Mouse (Mus musculus) gastrocnemius, adult 2 months (tissue): ENCODE measurements around the gene Ifnlr1. TPM values are rescaled to one million over a fixed set of nuclear protein-coding genes. Genes with fewer than 3 reads are reported as not detected.

Source experiments
- DNase-seq: peaks from one replicate; pipeline ENCODE4 v3.0.0; 2022
- H3K27ac ChIP-seq: fragments of 200-600 bp; 2 replicates; pipeline ENCODE4 v1.8.1; 2022; ENCODE audit warnings: mild to moderate bottlenecking
- H3K4me3 ChIP-seq: fragments of 200-600 bp; 2 replicates; pipeline ENCODE4 v1.8.1; 2022; ENCODE audit warnings: mild to moderate bottlenecking, moderate library complexity
- CTCF ChIP-seq: fragments of 200-600 bp; IDR thresholded peaks from 2 replicates; pipeline ENCODE4 v1.8.1; 2022; ENCODE audit warnings: antibody characterized with exemption, mild to moderate bottlenecking, moderate library complexity
- intact Hi-C: fragments of 180-260 bp; cut with DNase I; formaldehyde crosslinking; loops from one replicate; pipeline ENCODE4 v1.15.1; 2025
- total RNA-seq, 2 experiments: library from RNA; stranded (reverse); gene quantifications; 2 replicates each; pipeline ENCODE4 v1.2.3; 2021

Ifnlr1 gene
- total RNA-seq, 2 experiments from 2014 or later: 0.17 to 0.31 TPM

GRCm38 (mm10) chr4:135733901-135734300 lies 47.8 kb downstream of the Ifnlr1 start:
- Histone ChIP-seq H3K4me3 (no peak overlapping the region), H3K27ac (no peak overlapping the region)
- no peak for TF ChIP-seq CTCF
- DNase-seq: no peak
- intact Hi-C loops: no loop called here

- Histone ChIP-seq H3K4me3 (no peak overlapping the region), H3K27ac (no peak overlapping the region)
- DNase-seq: no peak
- intact Hi-C loops: no loop called here
- no peak for TF ChIP-seq CTCF
Observed at GRCm38 (mm10) chr4:135736903-135737302, 50.8 kb downstream of the Ifnlr1 start.

- no peak overlapping the region for H3K27ac ChIP-seq
- intact Hi-C loops: no loop called here
- no peak overlapping the region for H3K4me3 ChIP-seq
- TF ChIP-seq CTCF: no peak
- no peak for DNase-seq
Observed at GRCm38 (mm10) chr4:135738237-135738636, 52.1 kb downstream of the Ifnlr1 start.

GRCm38 (mm10) chr4:135739148-135739547 lies 53.1 kb downstream of the Ifnlr1 start:
- no peak overlapping the region for H3K27ac ChIP-seq
- TF ChIP-seq CTCF: no peak
- intact Hi-C loops: no loop called here
- DNase-seq: no peak
- no peak overlapping the region for H3K4me3 ChIP-seq

- no peak for DNase-seq
- Histone ChIP-seq H3K27ac (no peak overlapping the region), H3K4me3 (no peak overlapping the region)
- TF ChIP-seq CTCF: no peak
- intact Hi-C loops: no loop called here
Observed at GRCm38 (mm10) chr4:135739672-135740071, 53.6 kb downstream of the Ifnlr1 start.

GRCm38 (mm10) chr4:135743520-135743919 lies 57.4 kb downstream of the Ifnlr1 start:
- no peak for DNase-seq
- intact Hi-C loops: no loop called here
- TF ChIP-seq CTCF: no peak
- H3K4me3 ChIP-seq: no peak overlapping the region
- H3K27ac ChIP-seq: no peak overlapping the region

- no peak for TF ChIP-seq CTCF
- H3K27ac ChIP-seq: peak overlapping the region; percentile 58; the same call in 1 of the 2 replicates
- DNase-seq: no peak
- intact Hi-C loops: no loop called here
- H3K4me3 ChIP-seq: no peak overlapping the region
Observed at GRCm38 (mm10) chr4:135744726-135745448, 58.8 kb downstream of the Ifnlr1 start.

GRCm38 (mm10) chr4:135745613-135746012 lies 59.5 kb downstream of the Ifnlr1 start:
- intact Hi-C loops: no loop called here
- peak; percentile 85 for DNase-seq
- TF ChIP-seq CTCF: no peak

GRCm38 (mm10) chr4:135750896-135751295 lies 64.8 kb downstream of the Ifnlr1 start:
- Histone ChIP-seq H3K27ac (no peak overlapping the region), H3K4me3 (no peak overlapping the region)
- intact Hi-C loops: no loop called here
- no peak for DNase-seq
- TF ChIP-seq CTCF: no peak; the same call in 1 of the 2 replicates

More at GRCm38 (mm10) chr4:135745613-135746012, 59.5 kb downstream of the Ifnlr1 start:
- Histone ChIP-seq H3K4me3 (no peak overlapping the region), H3K27ac (peak overlapping the region; percentile 58)

- intact Hi-C loops: no loop called here
- TF ChIP-seq CTCF: no peak
Observed at GRCm38 (mm10) chr4:135752106-135752778, 66.2 kb downstream of the Ifnlr1 start.

GRCm38 (mm10) chr4:135752779-135753164 lies 66.7 kb downstream of the Ifnlr1 start:
- intact Hi-C loops: no loop called here
- Histone ChIP-seq H3K27ac (no peak overlapping the region), H3K4me3 (no peak overlapping the region)
- no peak for DNase-seq
- no peak for TF ChIP-seq CTCF

More at GRCm38 (mm10) chr4:135752106-135752778, 66.2 kb downstream of the Ifnlr1 start:
- no peak overlapping the region for H3K27ac ChIP-seq
- DNase-seq: no peak
- no peak overlapping the region for H3K4me3 ChIP-seq

Other genes with a start within 250 kb of the Ifnlr1 start
- gene Stpg1, start 191.5 kb upstream of the Ifnlr1 start, total RNA-seq: not detected
- 10 to 100 TPM; 17.3 to 18.4 TPM for gene Nipal3, start 191.2 kb upstream of the Ifnlr1 start, total RNA-seq
- gene Grhl3, start 112.7 kb upstream of the Ifnlr1 start, total RNA-seq: not detected
- gene Il22ra1, start 41.9 kb downstream of the Ifnlr1 start, total RNA-seq: not detected
- gene Myom3, start 73.4 kb downstream of the Ifnlr1 start, total RNA-seq: 100 to 1,000 TPM in 1 of 2 experiments, 10 to 100 TPM in 1; 31.1 to 100 TPM
- gene Srsf10, start 169.5 kb downstream of the Ifnlr1 start, total RNA-seq: 10 to 100 TPM; 27.2 to 30.6 TPM
- gene Pnrc2, start 187.6 kb downstream of the Ifnlr1 start, total RNA-seq: 10 to 100 TPM; 36.7 to 44.8 TPM
- gene Cnr2, start 209.1 kb downstream of the Ifnlr1 start, total RNA-seq: under 1 TPM; 0.10 to 0.11 TPM
- 10 to 100 TPM; 17.0 to 23.0 TPM for gene Fuca1, start 234.4 kb downstream of the Ifnlr1 start, total RNA-seq